Mouse (Mus musculus) cortical plate, adult 2 months (tissue): ENCODE data around the gene Ric8b. TPM values are rescaled to one million over a fixed set of nuclear protein-coding genes. Genes with fewer than 3 reads are reported as not detected.

Source experiments
- H3K27ac ChIP-seq: fragments of 200-500 bp; 2 replicates; pipeline ENCODE4 v1.5.1; 2012; ENCODE audit warnings: low read length, control low read depth, inconsistent platforms; ENCODE audit not compliant: insufficient read depth
- H3K4me1 ChIP-seq: fragments of 200-500 bp; 2 replicates; pipeline ENCODE4 v1.6.1; 2011; ENCODE audit warnings: low read length; ENCODE audit not compliant: control insufficient read depth, insufficient read depth
- H3K4me3 ChIP-seq: fragments of 200-500 bp; 2 replicates; pipeline ENCODE4 v1.5.1; 2011; ENCODE audit warnings: mild to moderate bottlenecking, low read length, control low read depth; ENCODE audit not compliant: insufficient read depth
- CTCF ChIP-seq: fragments of 200-500 bp; IDR thresholded peaks from 2 replicates; pipeline ENCODE4 v1.5.1; 2011; ENCODE audit warnings: mild to moderate bottlenecking, control low read depth, low read length; ENCODE audit not compliant: insufficient read depth; ENCODE audit errors: extremely low read depth
- POLR2A ChIP-seq: fragments of 200-500 bp; IDR thresholded peaks from 2 replicates; pipeline ENCODE4 v1.6.1; 2011; ENCODE audit warnings: mild to moderate bottlenecking, low read length, control low read depth; ENCODE audit not compliant: insufficient read depth; ENCODE audit errors: extremely low read depth
- polyA plus RNA-seq: library from polyadenylated mRNA; depleted of rRNA; stranded (reverse); fragments of >200 nt; gene quantifications from 2 replicates; pipeline ENCODE4 v1.2.3, GENCODE M21; 2012

Gene Ric8b
- polyA plus RNA-seq, 1 experiment: 39.7 TPM

DNA sequence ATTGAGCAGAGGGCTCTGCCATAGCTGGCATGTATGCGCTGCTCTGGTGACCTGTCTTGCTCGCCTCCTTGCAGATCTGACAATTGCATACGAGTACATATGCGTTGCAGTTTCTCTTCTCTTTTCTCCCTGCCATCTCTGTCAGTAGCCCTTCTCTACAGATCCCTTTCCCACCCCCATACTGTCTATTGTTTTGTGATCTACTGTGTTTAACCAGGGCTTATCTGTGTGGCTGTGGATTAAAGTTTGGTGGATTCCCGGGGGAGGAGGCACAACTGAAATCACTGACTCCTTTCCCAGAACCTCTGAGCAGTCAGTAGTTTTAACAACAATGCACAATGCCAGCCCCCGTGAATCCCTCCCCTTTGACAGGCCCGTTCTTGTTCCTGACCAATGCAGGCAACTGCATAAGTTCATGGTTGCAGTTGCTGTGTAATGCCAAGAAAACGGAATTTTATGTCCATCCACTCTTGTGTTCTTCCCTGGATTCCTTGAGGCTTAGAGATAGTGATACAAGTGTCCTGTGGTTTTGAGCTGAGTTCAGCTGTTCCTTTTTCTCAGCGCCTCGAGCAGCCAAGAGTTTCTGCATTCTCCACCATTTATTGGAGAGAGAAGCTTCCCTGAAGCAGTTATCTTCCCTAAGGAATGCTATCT is 80.3 kb downstream of the Ric8b start:
- Histone ChIP-seq H3K4me3 (no peak overlapping the region), H3K4me1 (no peaks in the 10 kb centered on the region), H3K27ac (no peak overlapping the region)
- TF ChIP-seq POLR2A: no peak
- no peak for TF ChIP-seq CTCF

DNA sequence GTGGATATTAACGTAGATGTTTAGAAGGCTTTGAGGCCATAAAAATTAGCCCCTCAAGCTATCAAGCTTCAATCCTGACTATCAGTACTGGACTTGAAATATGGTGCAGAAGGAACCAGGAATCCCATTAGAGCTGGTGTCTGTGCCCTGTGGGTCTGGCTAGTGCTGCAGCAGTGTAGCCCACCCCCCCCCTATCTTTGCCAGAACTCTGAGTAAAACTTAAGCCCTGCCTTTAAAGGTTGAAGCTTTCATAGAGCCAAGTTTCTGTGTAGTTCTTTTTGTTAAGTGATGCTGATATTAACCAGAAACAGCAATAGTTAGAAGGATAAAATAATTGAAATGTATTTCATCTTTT is 80.8 kb downstream of the Ric8b start:
- H3K27ac ChIP-seq: no peak overlapping the region
- no peak overlapping the region for H3K4me3 ChIP-seq
- H3K4me1 ChIP-seq: no peaks in the 10 kb centered on the region
- TF ChIP-seq CTCF (no peak), POLR2A (no peak)

DNA sequence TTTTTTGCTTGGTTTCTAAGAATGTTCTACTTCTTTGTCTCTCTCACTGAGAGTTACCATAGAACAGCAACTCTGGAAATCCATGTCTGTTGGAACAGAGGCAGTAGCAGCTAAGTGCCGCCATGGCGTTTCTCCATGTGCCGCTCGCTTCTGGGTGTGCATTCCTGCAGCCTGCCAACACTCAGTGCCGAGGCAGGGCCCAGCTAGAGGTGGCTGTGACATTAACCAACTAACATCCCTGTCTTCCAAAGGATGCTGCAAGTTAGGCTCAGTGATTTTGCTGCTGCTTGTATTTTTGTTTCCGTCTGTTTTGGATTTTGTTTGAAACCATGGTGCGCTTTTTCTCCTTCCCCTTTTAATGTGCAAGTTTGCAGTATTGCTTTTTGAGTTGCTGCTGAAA is 84.5 kb downstream of the Ric8b start:
- Histone ChIP-seq H3K4me3 (no peak overlapping the region), H3K4me1 (peaks cover 3% of the 10 kb centered on the region)
- TF ChIP-seq CTCF (no peak), POLR2A (no peak)

DNA sequence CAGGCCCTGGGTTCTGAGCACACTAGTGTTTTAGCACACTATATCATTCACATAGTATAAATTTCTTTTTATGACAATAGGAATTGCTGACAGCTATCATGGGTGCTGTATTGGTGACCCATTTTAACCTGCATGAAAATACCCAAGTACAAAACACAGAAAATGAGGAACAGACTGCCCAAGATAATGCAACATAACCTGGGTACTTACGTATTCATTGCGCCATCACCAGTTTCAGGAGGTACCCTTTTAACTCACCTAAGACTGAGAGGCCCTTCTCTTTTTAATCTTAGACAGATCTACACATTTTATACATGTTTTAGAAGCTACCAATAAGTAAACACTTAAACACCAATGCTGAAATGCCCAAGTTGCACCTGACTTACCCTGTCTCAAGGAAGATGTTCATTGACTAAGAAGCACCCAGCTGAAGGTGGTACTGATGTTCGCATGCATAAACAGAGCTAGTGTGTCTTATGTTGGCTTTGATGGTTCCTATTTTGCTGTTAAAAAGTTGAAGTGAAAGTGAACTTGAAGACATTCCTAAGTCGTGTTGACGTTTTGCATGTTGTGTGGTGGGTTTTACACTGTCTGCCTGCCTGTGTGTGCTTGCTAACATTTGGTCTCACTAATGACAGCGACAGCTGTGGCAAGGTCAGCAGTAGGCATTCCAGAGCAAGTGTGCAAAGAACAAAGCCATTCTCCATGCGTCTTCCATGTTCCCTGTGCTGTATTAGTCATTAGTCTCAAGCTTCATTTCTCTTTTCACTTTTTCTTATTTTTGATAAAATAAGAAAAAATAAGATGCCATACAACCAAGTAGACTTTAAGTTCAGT is 86.0 kb downstream of the Ric8b start:
- Histone ChIP-seq H3K27ac (no peak overlapping the region), H3K4me1 (peaks cover 3% of the 10 kb centered on the region), H3K4me3 (no peak overlapping the region)
- TF ChIP-seq POLR2A (no peak), CTCF (no peak)

More for the DNA sequence above, 84.5 kb downstream of the Ric8b start:
- H3K27ac ChIP-seq: no peak overlapping the region

- H3K27ac ChIP-seq: no peak overlapping the region
- peaks cover 3% of the 10 kb centered on the region for H3K4me1 ChIP-seq
- no peak for TF ChIP-seq CTCF
- no peak for TF ChIP-seq POLR2A
- no peak overlapping the region for H3K4me3 ChIP-seq
These were observed 89.3 kb downstream of the Ric8b start for GRCm38 (mm10) chr10:85006573-85007310.

- peaks cover 3% of the 10 kb centered on the region for H3K4me1 ChIP-seq
- no peak overlapping the region for H3K27ac ChIP-seq
- TF ChIP-seq POLR2A (no peak), CTCF (no peak)
- H3K4me3 ChIP-seq: no peak overlapping the region
These were observed 90.7 kb downstream of the Ric8b start for GRCm38 (mm10) chr10:85007861-85008840.

DNA sequence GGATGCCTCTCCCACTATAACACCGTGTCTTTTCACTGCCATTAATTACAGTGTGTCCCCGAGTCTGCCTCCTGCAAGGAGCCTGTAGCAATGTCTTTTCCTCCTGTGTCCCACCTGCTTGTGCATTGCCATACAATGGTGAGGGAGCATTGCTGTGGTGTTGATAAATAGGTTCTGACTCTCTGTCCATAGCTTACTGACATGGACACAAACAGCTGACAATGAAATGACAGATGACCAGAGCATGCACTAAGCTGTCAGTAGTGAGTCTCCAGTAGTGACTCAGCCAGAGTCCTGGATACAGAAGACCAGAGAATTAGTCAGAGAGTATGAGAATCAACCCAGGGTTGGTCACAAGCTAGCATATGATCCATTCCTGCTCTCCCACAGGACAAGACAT is 93.7 kb downstream of the Ric8b start:
- TF ChIP-seq CTCF: no peak
- no peak for TF ChIP-seq POLR2A
- no peak overlapping the region for H3K4me3 ChIP-seq
- no peak overlapping the region for H3K27ac ChIP-seq
- peaks cover 1% of the 10 kb centered on the region; the same call in 1 of the 2 replicates for H3K4me1 ChIP-seq

DNA sequence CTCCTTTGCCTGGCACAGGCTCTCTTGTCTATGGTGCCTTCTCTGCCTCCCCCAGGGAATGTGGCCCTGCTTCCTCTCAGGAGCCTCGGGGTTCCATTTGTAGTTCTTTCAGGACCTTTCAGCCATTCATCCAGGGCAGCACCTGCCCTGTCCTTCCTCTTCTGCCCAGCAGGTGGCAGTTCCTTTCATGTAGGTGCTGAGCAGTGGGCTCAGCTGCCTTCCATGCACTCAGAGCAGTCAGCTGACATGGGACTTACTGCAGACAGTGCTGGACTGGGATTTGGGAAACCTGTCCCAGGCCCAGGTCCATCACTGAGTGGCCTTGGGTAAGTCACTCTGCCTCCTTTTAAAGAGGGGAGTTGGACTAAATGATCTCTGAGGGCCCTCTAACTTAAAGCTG is 96.0 kb downstream of the Ric8b start:
- Histone ChIP-seq H3K4me3 (no peak overlapping the region), H3K4me1 (no peaks in the 10 kb centered on the region), H3K27ac (no peak overlapping the region)
- TF ChIP-seq POLR2A (no peak), CTCF (peak; percentile 67)
